Mouse (Mus musculus): ENCODE data around the gene Padi2. TPM values are rescaled to one million over a fixed set of nuclear protein-coding genes. Genes with fewer than 3 reads are reported as not detected.

Padi2 gene
- total and polyA plus RNA-seq, 3 experiments, result 0.21 to 0.82 TPM; not detected in 1

DNA sequence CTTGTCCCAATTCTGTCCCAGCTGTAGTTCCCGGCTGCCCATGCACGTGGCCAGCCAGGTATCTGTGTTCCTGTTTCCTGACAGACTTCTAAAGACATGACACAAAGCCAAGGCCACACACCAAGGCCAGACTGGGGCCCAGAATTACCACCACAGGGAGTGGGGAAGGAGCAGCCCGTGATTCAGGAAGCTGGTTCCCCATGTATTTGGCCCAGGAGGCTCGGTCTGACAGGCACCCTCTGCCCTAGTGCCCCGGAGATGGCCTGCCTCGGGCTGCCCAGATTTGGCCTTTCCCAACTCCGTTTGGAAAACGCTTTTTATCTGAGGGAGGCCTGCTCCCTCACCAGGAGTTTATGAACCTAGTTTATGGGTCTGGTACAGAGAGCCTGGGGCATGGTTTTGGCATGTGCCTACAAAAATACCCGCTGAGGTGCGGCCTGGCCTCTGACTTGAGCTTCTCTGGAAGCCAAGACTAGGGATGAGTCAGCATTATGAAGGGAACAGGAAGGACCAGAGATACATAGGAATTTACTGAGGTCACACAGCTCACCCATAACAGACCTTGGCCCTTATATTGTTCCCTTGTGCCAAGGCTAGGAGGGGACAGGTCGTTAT lies 44.0 kb upstream of the Padi2 start:
- Histone ChIP-seq H3K4me3 (ENCODE audit: low read depth, low read length) (no peak overlapping the region), H3K4me1 (ENCODE audit: insufficient read depth, low read depth, low read length) (peaks cover 34% of the 10 kb centered on the region), H3K9me3 (replicated peaks) (no peaks in the 10 kb centered on the region), H3K36me3 (replicated peaks) (no peaks in the 10 kb centered on the region), H3K27me3 (ENCODE audit: insufficient read depth, low read length) (peaks cover 16% of the 10 kb centered on the region)
- ATAC-seq (ENCODE audit: extremely low read depth, insufficient number of reproducible peaks, low FRiP score, poor library complexity, severe bottlenecking) (no peak), DNase-seq (ENCODE audit: low spot score) (no peak)
- TF ChIP-seq GATA2 (IDR thresholded peaks at IDR 0.05; ENCODE audit: borderline replicate concordance, low read depth, low read length) (no peak), GATA1 (IDR thresholded peaks at IDR 0.05; ENCODE audit: borderline replicate concordance, low read length) (no peak), CTCF (IDR thresholded peaks at IDR 0.05; ENCODE audit: low read depth, low read length) (no peak), POLR2AphosphoS5 (IDR thresholded peaks at IDR 0.05; ENCODE audit: insufficient replicate concordance, low read depth, low read length) (no peak), TAL1 (conservative IDR thresholded peaks at IDR 0.05; ENCODE audit: low read depth, low read length) (no peak)

DNA sequence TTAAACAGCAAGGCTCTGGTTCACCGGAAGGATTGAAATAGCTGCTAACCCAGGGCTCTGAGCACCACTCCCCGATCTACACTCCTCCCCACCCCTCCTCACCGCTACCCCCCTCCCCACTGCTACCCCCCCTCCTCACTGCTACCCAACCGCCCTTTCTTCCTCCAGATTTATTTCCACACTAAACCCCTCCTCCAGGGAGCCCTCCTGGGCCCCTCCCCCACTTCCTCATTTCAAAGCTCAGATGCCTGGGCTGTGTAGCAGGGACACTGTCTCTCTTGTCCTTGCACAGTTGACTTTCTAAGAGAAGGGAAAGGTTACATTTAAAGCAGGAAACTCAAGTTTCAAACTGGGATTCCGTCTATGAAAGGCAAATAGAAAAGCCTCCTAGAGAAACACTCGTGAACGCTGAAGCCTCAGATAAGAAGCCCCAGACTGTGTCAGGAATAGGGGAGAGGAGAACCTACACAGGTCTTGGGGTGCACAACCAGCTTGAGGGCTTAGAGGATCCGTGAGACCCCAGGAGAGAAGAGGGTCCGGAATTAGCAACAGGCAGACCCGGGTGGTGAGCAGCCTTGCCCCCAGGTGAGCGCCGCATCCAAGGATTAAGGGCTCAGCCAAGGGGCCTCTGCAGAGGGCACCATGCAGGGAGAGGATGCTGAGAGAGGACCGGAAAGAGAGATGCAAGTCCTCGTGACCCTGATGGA lies 37.5 kb upstream of the Padi2 start:
- no peak for ATAC-seq (ENCODE audit: extremely low read depth, insufficient number of reproducible peaks, low FRiP score, poor library complexity, severe bottlenecking)
- no peak for DNase-seq (ENCODE audit: low spot score)
- peaks cover 18% of the 10 kb centered on the region; the same call in 1 of the 2 replicates for H3K27me3 ChIP-seq (ENCODE audit: insufficient read depth, low read length)

DNA sequence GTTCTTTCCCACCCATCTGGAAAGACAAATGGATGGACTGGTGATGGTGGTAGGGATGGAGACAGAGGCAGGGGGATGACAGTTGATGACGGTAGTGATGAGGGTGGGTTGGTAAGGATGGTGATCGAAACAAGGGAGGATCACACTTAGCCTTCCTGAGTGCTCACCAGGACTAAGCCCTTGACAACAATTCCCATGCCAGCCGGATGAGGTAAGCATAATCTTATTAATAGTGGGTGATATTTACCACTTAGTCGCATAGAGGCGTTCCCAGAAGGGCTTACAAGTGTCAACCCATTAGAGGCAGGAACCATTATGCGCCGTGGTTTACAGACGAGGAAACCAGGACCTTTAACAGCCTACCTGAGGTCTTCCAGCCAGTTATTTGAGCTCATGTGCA lies 36.2 kb upstream of the Padi2 start:
- ATAC-seq (ENCODE audit: extremely low read depth, insufficient number of reproducible peaks, low FRiP score, poor library complexity, severe bottlenecking) (no peak), DNase-seq (ENCODE audit: low spot score) (no peak)
- Histone ChIP-seq H3K4me3 (ENCODE audit: low read depth, low read length) (no peak overlapping the region), H3K9me3 (replicated peaks) (no peaks in the 10 kb centered on the region), H3K36me3 (replicated peaks) (no peaks in the 10 kb centered on the region), H3K4me1 (ENCODE audit: insufficient read depth, low read depth, low read length) (no peaks in the 10 kb centered on the region; the same call in 1 of the 2 replicates), H3K27me3 (ENCODE audit: insufficient read depth, low read length) (peaks cover 15% of the 10 kb centered on the region; the same call in 1 of the 2 replicates)
- TF ChIP-seq TAL1 (conservative IDR thresholded peaks at IDR 0.05; ENCODE audit: low read depth, low read length) (no peak), CTCF (IDR thresholded peaks at IDR 0.05; ENCODE audit: low read depth, low read length) (no peak), POLR2AphosphoS5 (IDR thresholded peaks at IDR 0.05; ENCODE audit: insufficient replicate concordance, low read depth, low read length) (no peak), GATA2 (IDR thresholded peaks at IDR 0.05; ENCODE audit: borderline replicate concordance, low read depth, low read length) (no peak), GATA1 (IDR thresholded peaks at IDR 0.05; ENCODE audit: borderline replicate concordance, low read length) (no peak)

More for the DNA sequence above, 37.5 kb upstream of the Padi2 start:
- Histone ChIP-seq H3K4me3 (ENCODE audit: low read depth, low read length) (no peak overlapping the region), H3K9me3 (replicated peaks) (no peaks in the 10 kb centered on the region), H3K36me3 (replicated peaks) (no peaks in the 10 kb centered on the region), H3K4me1 (ENCODE audit: insufficient read depth, low read depth, low read length) (no peaks in the 10 kb centered on the region; the same call in 1 of the 2 replicates)
- TF ChIP-seq GATA2 (IDR thresholded peaks at IDR 0.05; ENCODE audit: borderline replicate concordance, low read depth, low read length) (no peak), CTCF (IDR thresholded peaks at IDR 0.05; ENCODE audit: low read depth, low read length) (no peak), POLR2AphosphoS5 (IDR thresholded peaks at IDR 0.05; ENCODE audit: insufficient replicate concordance, low read depth, low read length) (no peak), GATA1 (IDR thresholded peaks at IDR 0.05; ENCODE audit: borderline replicate concordance, low read length) (no peak), TAL1 (conservative IDR thresholded peaks at IDR 0.05; ENCODE audit: low read depth, low read length) (no peak)

DNA sequence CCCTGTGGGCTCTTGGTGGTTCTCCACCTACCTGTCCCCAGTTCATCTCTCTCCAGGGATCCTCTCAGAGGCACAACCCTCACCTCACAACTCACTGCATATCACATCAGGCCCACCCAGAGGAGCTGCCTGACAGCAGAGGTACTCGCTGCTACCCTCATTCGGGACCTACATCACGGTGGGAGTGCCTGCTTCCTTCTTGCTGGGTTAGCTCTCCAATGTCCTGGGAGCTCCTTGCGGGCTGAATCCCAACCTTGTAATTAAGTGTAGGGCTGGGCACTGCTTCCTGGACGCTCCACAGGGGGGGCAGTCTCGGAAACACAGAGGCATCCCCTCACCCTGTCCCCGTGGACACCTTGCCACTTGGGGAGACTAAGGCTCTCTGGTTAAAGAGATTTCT lies 35.3 kb upstream of the Padi2 start:
- TF ChIP-seq GATA1 (IDR thresholded peaks at IDR 0.05; ENCODE audit: borderline replicate concordance, low read length) (no peak), TAL1 (conservative IDR thresholded peaks at IDR 0.05; ENCODE audit: low read depth, low read length) (no peak), GATA2 (IDR thresholded peaks at IDR 0.05; ENCODE audit: borderline replicate concordance, low read depth, low read length) (no peak), CTCF (IDR thresholded peaks at IDR 0.05; ENCODE audit: low read depth, low read length) (no peak), POLR2AphosphoS5 (IDR thresholded peaks at IDR 0.05; ENCODE audit: insufficient replicate concordance, low read depth, low read length) (no peak)
- H3K4me3 ChIP-seq (ENCODE audit: low read depth, low read length), result no peak overlapping the region
- H3K36me3 ChIP-seq (replicated peaks), result no peaks in the 10 kb centered on the region
- no peaks in the 10 kb centered on the region; the same call in 1 of the 2 replicates for H3K4me1 ChIP-seq (ENCODE audit: insufficient read depth, low read depth, low read length)
- ATAC-seq (ENCODE audit: extremely low read depth, insufficient number of reproducible peaks, low FRiP score, poor library complexity, severe bottlenecking), result no peak
- peaks cover 15% of the 10 kb centered on the region; the same call in 1 of the 2 replicates for H3K27me3 ChIP-seq (ENCODE audit: insufficient read depth, low read length)
- no peak for DNase-seq (ENCODE audit: low spot score)
- H3K9me3 ChIP-seq (replicated peaks), result no peaks in the 10 kb centered on the region

DNA sequence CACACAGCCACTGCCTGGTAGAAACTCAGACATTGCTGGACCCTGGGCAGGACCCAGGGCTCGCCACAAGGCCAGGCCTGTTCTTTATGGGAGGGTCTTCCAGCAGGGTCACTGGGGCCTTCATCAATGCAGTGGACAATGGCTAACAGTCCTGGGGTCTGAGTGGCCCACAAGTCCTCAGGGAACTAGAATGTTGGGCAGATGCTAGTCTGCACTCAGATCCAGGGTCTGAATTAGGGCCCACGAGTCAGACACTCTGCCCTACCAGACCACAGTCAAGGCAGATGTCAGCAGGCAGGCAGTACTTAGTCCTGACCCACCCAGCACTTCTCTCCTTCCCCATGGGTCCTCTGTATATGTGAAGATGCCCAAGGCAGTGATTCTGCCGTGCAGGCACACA lies 34.8 kb upstream of the Padi2 start:
- TF ChIP-seq CTCF (IDR thresholded peaks at IDR 0.05; ENCODE audit: low read depth, low read length), result no peak
- TF ChIP-seq POLR2AphosphoS5 (IDR thresholded peaks at IDR 0.05; ENCODE audit: insufficient replicate concordance, low read depth, low read length), result no peak
- TF ChIP-seq TAL1 (conservative IDR thresholded peaks at IDR 0.05; ENCODE audit: low read depth, low read length), result no peak
- no peak for TF ChIP-seq GATA2 (IDR thresholded peaks at IDR 0.05; ENCODE audit: borderline replicate concordance, low read depth, low read length)
- TF ChIP-seq GATA1 (IDR thresholded peaks at IDR 0.05; ENCODE audit: borderline replicate concordance, low read length), result no peak
- DNase-seq (ENCODE audit: low spot score), result no peak
- Histone ChIP-seq H3K4me3 (ENCODE audit: low read depth, low read length) (no peak overlapping the region), H3K9me3 (replicated peaks) (no peaks in the 10 kb centered on the region), H3K27me3 (ENCODE audit: insufficient read depth, low read length) (peaks cover 15% of the 10 kb centered on the region; the same call in 1 of the 2 replicates), H3K36me3 (replicated peaks) (no peaks in the 10 kb centered on the region), H3K4me1 (ENCODE audit: insufficient read depth, low read depth, low read length) (no peaks in the 10 kb centered on the region; the same call in 1 of the 2 replicates)
- no peak for ATAC-seq (ENCODE audit: extremely low read depth, insufficient number of reproducible peaks, low FRiP score, poor library complexity, severe bottlenecking)

Measured in G1E (cell line).